Mouse (Mus musculus) spleen, adult 2 months (tissue): ENCODE results near the gene Cacng7. TPM values are rescaled to one million over a fixed set of nuclear protein-coding genes. Genes with fewer than 3 reads are reported as not detected.

Source experiments
- DNase-seq, 2 experiments: peaks; one replicate each; pipeline versions ENCODE4 v3.0.0 to v3.0.0-alpha.2; 2012 to 2021; ENCODE audit warnings: low spot score in 2 of 2, low read depth in 1 of 2
- H3K27ac ChIP-seq: fragments of 200-500 bp; 2 replicates; pipeline ENCODE4 v1.5.1; 2012; ENCODE audit warnings: low read length, inconsistent platforms; ENCODE audit not compliant: insufficient read depth
- H3K27me3 ChIP-seq: fragments of 200-500 bp; 2 replicates; pipeline ENCODE4 v1.6.1; 2012; ENCODE audit warnings: mild to moderate bottlenecking, moderate library complexity, low read length, inconsistent platforms; ENCODE audit not compliant: control insufficient read depth, insufficient read depth
- H3K36me3 ChIP-seq: fragments of 200-500 bp; 2 replicates; pipeline ENCODE4 v1.6.1; 2012; ENCODE audit warnings: mild to moderate bottlenecking, low read length, inconsistent platforms; ENCODE audit not compliant: control insufficient read depth, insufficient read depth
- H3K4me1 ChIP-seq: fragments of 200-500 bp; 2 replicates; pipeline ENCODE4 v1.6.1; 2011; ENCODE audit warnings: inconsistent platforms; ENCODE audit not compliant: control insufficient read depth, insufficient read depth, insufficient read length
- H3K4me3 ChIP-seq: fragments of 200-500 bp; 2 replicates; pipeline ENCODE4 v1.5.1; 2011; ENCODE audit warnings: mild to moderate bottlenecking, inconsistent platforms; ENCODE audit not compliant: insufficient read depth, insufficient read length; ENCODE audit errors: extremely low read depth
- CTCF ChIP-seq: fragments of 200-500 bp; IDR thresholded peaks from 2 replicates; pipeline ENCODE4 v1.5.1; 2011; ENCODE audit warnings: mild to moderate bottlenecking, inconsistent platforms; ENCODE audit not compliant: insufficient read depth, insufficient read length, insufficient replicate concordance; ENCODE audit errors: extremely low read depth
- POLR2A ChIP-seq: fragments of 200-500 bp; IDR thresholded peaks from 2 replicates; pipeline ENCODE4 v1.6.1; 2011; ENCODE audit warnings: low read depth, low read length, inconsistent platforms
- WGBS: fragments of 180-500 bp; shearing (Covaris S2); methylation state at CpG from one replicate; pipeline ENCODE4 v1.1.7; 2018; 5-methylcytosine and 5-hydroxymethylcytosine counted together
- polyA plus RNA-seq: library from polyadenylated mRNA; depleted of rRNA; stranded (reverse); fragments of >200 nt; gene quantifications from 2 replicates; pipeline ENCODE4 v1.2.3, GENCODE M21; 2012

The Cacng7 gene
- polyA plus RNA-seq, 1 experiment, result 1.1 TPM

DNA sequence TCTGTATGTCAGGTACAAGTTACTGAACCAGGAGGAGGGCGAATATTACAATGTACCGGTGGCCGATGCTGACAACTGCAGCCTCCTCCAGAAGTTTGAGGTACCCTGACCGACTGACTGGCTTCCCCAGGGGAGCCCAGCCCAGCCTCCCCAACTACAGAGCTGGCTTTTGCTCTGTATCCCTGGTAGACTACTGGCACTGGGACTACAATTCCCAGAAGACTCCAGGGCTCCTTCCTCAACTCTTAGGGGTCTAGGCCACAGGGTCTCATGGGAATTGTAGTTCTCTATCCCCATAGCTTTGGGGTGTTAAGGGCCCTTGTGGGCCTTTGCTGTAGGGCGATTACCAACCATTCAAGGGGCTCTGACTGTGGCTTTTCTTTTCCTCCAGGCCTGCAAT is 18.6 kb upstream of the Cacng7 start:
- H3K4me3 ChIP-seq, result no peak overlapping the region
- no peak overlapping the region for H3K27ac ChIP-seq
- DNase-seq, result no peak
- WGBS, result 71% methylated on average over 5 of the region's 5 CpGs
- H3K27me3 ChIP-seq, result no peaks in the 10 kb centered on the region
- H3K4me1 ChIP-seq, result no peaks in the 10 kb centered on the region
- TF ChIP-seq CTCF (no peak), POLR2A (no peak)
- no peaks in the 10 kb centered on the region for H3K36me3 ChIP-seq

DNA sequence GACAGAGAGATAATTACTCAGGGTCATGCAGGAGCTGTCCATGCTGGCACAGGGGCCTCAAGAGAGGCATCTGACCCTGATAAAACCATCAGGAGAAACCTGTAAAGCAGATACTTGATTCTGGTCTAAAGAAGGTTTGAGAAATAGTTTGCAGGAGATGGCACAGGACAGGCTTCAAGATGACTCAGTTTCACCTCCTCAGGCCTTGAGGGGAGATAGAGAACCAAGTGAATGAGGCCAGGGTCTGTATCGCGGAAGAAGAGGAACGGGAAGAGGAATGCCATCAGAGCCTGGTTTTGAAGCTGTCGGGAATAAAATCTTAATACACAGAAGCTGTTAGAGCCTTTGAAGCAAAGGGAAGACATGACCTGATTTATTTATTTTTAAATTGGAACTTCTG is 15.1 kb upstream of the Cacng7 start:
- no peak for DNase-seq
- Histone ChIP-seq H3K36me3 (no peaks in the 10 kb centered on the region), H3K4me1 (no peaks in the 10 kb centered on the region), H3K4me3 (no peak overlapping the region), H3K27ac (no peak overlapping the region), H3K27me3 (no peaks in the 10 kb centered on the region)
- TF ChIP-seq CTCF, result no peak
- no peak for TF ChIP-seq POLR2A
- 64% methylated on average over 4 of the region's 4 CpGs for WGBS

DNA sequence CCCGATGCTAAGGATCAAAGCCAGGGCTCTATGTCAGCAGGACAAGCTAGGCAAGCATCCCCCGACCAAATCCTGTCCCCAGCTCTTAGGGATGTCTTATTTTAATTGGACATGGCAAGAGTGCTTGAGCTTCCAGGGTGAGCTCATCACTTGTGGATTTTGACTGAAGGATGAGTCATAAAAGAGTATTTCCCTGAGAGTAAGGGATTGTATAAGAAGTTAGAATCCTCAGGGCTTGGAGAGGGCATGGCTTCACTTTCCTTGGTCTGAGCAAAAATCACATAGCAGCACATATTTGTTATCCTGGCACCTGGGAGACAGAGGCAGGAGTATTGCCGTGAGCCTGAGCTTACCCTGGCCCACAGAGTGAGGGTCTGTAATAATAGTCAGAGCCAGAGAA is 11.9 kb upstream of the Cacng7 start:
- Histone ChIP-seq H3K27ac (no peak overlapping the region), H3K27me3 (no peaks in the 10 kb centered on the region), H3K4me1 (no peaks in the 10 kb centered on the region), H3K4me3 (no peak overlapping the region), H3K36me3 (no peaks in the 10 kb centered on the region)
- 70% methylated on average over 3 of the region's 3 CpGs for WGBS
- no peak for DNase-seq
- no peak for TF ChIP-seq CTCF
- no peak for TF ChIP-seq POLR2A

DNA sequence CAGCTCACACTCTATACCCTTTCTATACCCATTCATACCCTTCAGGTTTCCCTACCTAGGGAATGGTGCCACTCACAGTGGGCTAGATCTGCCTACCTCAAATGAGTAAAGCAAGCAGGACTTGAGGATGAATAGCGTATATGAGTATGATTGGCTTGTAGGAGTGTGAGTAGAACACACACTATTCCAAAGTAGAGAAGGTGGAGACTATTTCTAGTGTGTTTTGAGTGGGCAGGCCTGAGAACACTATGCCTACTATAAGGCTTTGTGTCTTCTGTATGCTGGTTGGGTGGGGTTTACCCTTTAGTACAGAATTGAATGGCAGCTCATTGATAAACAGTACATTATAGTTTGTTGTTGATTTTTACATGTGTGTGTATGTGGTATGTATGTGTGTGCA is 8.9 kb upstream of the Cacng7 start:
- 86% methylated on average over 1 of the region's 1 CpGs for WGBS
- H3K27ac ChIP-seq, result no peak overlapping the region
- no peaks in the 10 kb centered on the region for H3K27me3 ChIP-seq
- DNase-seq, result no peak
- no peaks in the 10 kb centered on the region for H3K36me3 ChIP-seq
- no peak for TF ChIP-seq CTCF
- no peak for TF ChIP-seq POLR2A
- no peak overlapping the region for H3K4me3 ChIP-seq
- no peaks in the 10 kb centered on the region for H3K4me1 ChIP-seq

DNA sequence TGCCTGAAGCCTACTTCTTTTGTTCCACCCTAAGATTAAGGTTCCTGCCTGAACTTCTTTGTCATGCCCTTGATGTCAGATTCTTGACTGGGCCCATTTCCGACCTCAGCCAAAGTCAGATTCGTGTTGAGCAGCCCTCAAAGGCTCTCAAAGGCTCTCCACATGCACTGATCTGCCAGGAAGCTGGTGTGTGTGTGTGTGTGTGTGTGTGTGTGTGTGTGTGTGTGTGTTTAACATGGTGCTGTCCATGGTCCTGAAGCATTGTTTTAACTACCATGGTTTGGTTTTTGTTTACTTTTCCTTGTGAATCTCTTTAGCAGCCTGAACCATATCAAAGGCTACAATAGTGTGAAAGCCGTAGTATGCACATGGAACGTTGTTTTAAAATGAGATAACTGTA is 4.8 kb upstream of the Cacng7 start:
- Histone ChIP-seq H3K4me3 (no peak overlapping the region), H3K36me3 (no peaks in the 10 kb centered on the region), H3K4me1 (no peaks in the 10 kb centered on the region), H3K27ac (no peak overlapping the region), H3K27me3 (peaks cover 4% of the 10 kb centered on the region; the same call in 1 of the 2 replicates)
- TF ChIP-seq POLR2A (no peak), CTCF (no peak)
- WGBS, result 64% methylated on average over 4 of the region's 4 CpGs
- DNase-seq, result no peak

DNA sequence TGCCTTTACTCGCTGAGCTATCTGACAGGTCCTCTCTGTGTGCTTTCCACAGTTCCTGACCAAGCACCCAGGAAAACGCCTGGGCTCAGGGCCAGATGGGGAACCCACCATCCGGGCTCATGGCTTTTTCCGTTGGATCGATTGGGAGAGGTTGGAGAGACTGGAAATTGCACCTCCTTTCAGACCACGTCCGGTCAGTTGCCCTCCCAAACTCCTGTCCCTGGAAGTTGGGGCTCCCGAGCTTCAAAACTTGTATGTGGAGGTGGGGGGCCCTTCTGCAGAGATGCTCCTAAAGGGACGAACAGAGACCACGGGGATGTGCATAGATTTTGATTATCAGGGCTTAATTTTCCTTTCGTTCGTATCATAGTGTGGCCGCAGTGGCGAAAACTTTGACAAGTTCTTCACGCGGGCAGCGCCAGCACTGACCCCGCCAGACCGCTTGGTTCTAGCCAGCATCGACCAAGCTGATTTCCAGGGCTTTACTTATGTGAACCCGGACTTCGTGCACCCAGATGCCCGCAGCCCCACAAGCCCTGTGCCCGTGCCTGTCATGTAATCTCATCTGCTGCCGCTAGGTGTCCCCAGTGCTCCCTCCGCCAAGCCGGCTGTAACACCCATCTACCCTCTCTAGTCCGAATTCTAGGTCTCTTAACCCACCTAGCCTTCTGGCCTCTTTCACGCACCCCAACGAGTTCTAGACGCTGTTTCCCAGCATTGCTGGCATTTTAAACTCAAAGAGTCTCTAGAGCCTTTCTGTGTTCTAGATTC is 2.8 kb upstream of the Cacng7 start:
- peak; percentile 26 to 71 for DNase-seq
- H3K27me3 ChIP-seq, result peaks cover 8% of the 10 kb centered on the region; the same call in 1 of the 2 replicates
- H3K4me3 ChIP-seq, result no peak overlapping the region
- no peak overlapping the region for H3K27ac ChIP-seq
- TF ChIP-seq CTCF, result peak; percentile 85; the same call in 1 of the 2 replicates
- no peak for TF ChIP-seq POLR2A
- WGBS, result 22% methylated on average over 31 of the region's 31 CpGs
- H3K4me1 ChIP-seq, result no peaks in the 10 kb centered on the region
- no peaks in the 10 kb centered on the region for H3K36me3 ChIP-seq

DNA sequence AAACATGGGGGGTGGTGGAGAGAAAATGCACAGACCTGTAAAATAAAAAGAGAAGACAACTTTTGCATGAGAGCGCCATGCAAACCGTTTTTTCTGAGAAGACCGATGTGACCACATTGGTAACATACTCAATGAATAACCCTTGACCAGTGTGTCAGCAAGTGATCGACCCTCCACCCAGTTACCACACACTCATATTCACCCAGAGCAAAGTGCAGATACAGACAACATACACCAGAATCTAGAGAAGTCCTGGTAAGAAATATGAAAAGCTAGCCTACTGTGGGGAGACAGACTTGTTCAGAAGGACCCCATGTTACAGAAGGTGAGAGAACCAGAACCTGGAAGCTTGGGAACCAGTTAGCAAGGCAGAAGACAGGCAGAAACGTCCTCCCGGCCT is 1.6 kb upstream of the Cacng7 start:
- DNase-seq, result no peak
- TF ChIP-seq POLR2A, result no peak
- TF ChIP-seq CTCF, result no peak
- 53% methylated on average over 6 of the region's 6 CpGs for WGBS

More for the DNA sequence above, 1.6 kb upstream of the Cacng7 start:
- no peaks in the 10 kb centered on the region for H3K36me3 ChIP-seq
- no peak overlapping the region for H3K27ac ChIP-seq
- peaks cover 8% of the 10 kb centered on the region; the same call in 1 of the 2 replicates for H3K27me3 ChIP-seq
- no peak overlapping the region for H3K4me3 ChIP-seq
- H3K4me1 ChIP-seq, result no peaks in the 10 kb centered on the region
